Mouse (Mus musculus): ENCODE measurements around the gene Vta1. TPM values are rescaled to one million over a fixed set of nuclear protein-coding genes. Genes with fewer than 3 reads are reported as not detected.

Gene Vta1
- total RNA-seq, 2 experiments from 2014 or later = 32.4 to 36.6 TPM

Other genes with a start within 250 kb of the Vta1 start
- gene Adgrg6, start 159.9 kb downstream of the Vta1 start, total RNA-seq (2021) = 1 to 10 TPM; 1.2 to 1.6 TPM
- 1 to 10 TPM; 1.9 to 3.0 TPM for gene Nmbr, start within 50 bp of the Vta1 start, total RNA-seq (2021)
- not detected for gene Gje1, start 12.7 kb upstream of the Vta1 start, total RNA-seq (2021)